Mouse (Mus musculus): ENCODE measurements at regions not wholly inside any gene's neighbourhood (a gene's known extent, or its start where the extent isn't known, plus 50 kb on each side); places are given as distances from the start of the nearest gene placed in this dataset.

DNA sequence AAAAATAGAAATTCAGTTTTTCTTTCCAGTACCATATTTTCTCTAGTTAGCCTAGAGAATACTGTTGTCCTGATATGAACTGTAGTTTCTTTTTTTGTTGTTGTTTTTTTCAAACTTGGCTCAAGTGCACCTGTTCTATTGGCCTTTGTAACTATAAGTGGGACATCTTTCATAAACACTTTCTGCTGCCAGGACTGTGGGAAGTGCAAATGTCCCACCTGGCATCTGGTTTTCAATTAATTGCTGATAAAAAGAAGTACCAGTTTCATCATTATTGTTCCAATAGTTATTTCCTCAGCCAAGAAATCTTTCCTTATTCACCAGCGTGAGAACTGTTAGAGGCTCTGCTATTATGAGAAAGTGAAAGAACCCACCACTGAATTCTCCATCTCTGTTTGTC is 695.0 kb downstream of the Epha4 start:
- TF ChIP-seq EP300 (IDR thresholded peaks at IDR 0.05; ENCODE audit: low read depth): no peak
- TF ChIP-seq CTCF (IDR thresholded peaks at IDR 0.05; ENCODE audit: low read depth): no peak

Measured in liver, postnatal 0 days (tissue).